Mouse (Mus musculus) intestine, embryonic 16.5 days (tissue): ENCODE results near the gene Slc12a7. TPM values are rescaled to one million over a fixed set of nuclear protein-coding genes. Genes with fewer than 3 reads are reported as not detected.

ENCODE experiments used
- ATAC-seq: fragments of 200-750 bp; cut with Nextera tagmentation; 2 replicates; pipeline ENCODE4 v1.8.0; 2017; ENCODE audit warnings: moderate TSS enrichment, moderate library complexity
- H3K27ac ChIP-seq: fragments of 300-500 bp; sonication (generic); 2 replicates; pipeline ENCODE4 v1.5.1; 2014; ENCODE audit warnings: mild to moderate bottlenecking, low read length
- H3K27me3 ChIP-seq: fragments of 300-500 bp; sonication (generic); replicated peaks from 2 replicates; pipeline ENCODE4 v1.6.1; 2014; ENCODE audit warnings: low read length, control low read depth, mixed read lengths; ENCODE audit not compliant: control insufficient read depth, insufficient read depth
- H3K36me3 ChIP-seq: fragments of 300-500 bp; sonication (generic); 2 replicates; pipeline ENCODE4 v1.6.1; 2014; ENCODE audit warnings: low read length, control low read depth; ENCODE audit not compliant: control insufficient read depth, insufficient read depth
- H3K4me1 ChIP-seq: fragments of 300-500 bp; sonication (generic); 2 replicates; pipeline ENCODE4 v1.6.1; 2014; ENCODE audit warnings: low read length, control low read depth, mixed read lengths; ENCODE audit not compliant: control insufficient read depth, insufficient read depth
- H3K4me2 ChIP-seq: fragments of 300-500 bp; sonication (generic); 2 replicates; pipeline ENCODE4 v1.6.1; 2014; ENCODE audit warnings: low read depth, low read length, control low read depth
- H3K4me3 ChIP-seq: fragments of 300-500 bp; sonication (generic); 2 replicates; pipeline ENCODE4 v1.5.1; 2014; ENCODE audit warnings: mild to moderate bottlenecking, low read length
- H3K9ac ChIP-seq: fragments of 300-500 bp; sonication (generic); 2 replicates; pipeline ENCODE4 v1.6.1; 2014; ENCODE audit warnings: low read depth, low read length
- H3K9me3 ChIP-seq: fragments of 300-500 bp; sonication (generic); 2 replicates; pipeline ENCODE4 v1.6.1; 2016; ENCODE audit warnings: low read length, control low read depth; ENCODE audit not compliant: control insufficient read depth
- WGBS: fragments of 180-500 bp; shearing (Covaris S2); extraction: QIAGEN DNeasy Blood & Tissue Kit; methylation state at CpG from one replicate; pipeline ENCODE4 v1.1.7; 2014; 5-methylcytosine and 5-hydroxymethylcytosine counted together
- polyA plus RNA-seq: library from polyadenylated mRNA; unstranded; fragments of >200 nt; fragmentation: Nextera tagmentation; extraction: Ambion mirVana; gene quantifications from 2 replicates; pipeline ENCODE4 v1.2.1, GENCODE M21; 2015

The Slc12a7 gene
- polyA plus RNA-seq, 1 experiment from 2014 or later: 28.7 TPM

- no peaks in the 10 kb centered on the region for H3K36me3 ChIP-seq
- peak overlapping the region; percentile 81 for H3K4me3 ChIP-seq
- H3K4me1 ChIP-seq: peaks cover 32% of the 10 kb centered on the region
- H3K9me3 ChIP-seq: no peaks in the 10 kb centered on the region
- peak overlapping the region; percentile 80 for H3K4me2 ChIP-seq
- peak; percentile 89 for ATAC-seq
- peak overlapping the region; percentile 77 for H3K9ac ChIP-seq
- H3K27me3 ChIP-seq: no peaks in the 10 kb centered on the region
- WGBS: under 1% methylated on average over 70 of the region's 70 CpGs
- H3K27ac ChIP-seq: peak overlapping the region; percentile 79
These were observed 30.8 kb downstream of the Slc12a7 start for GRCm38 (mm10) chr13:73763439-73764255.

GRCm38 (mm10) chr13:73764256-73764775 lies 31.4 kb downstream of the Slc12a7 start:
- H3K36me3 ChIP-seq: no peaks in the 10 kb centered on the region
- WGBS: under 1% methylated on average over 11 of the region's 11 CpGs
- peaks cover 38% of the 10 kb centered on the region for H3K4me1 ChIP-seq
- H3K27me3 ChIP-seq: no peaks in the 10 kb centered on the region
- H3K4me3 ChIP-seq: peak overlapping the region; percentile 81
- H3K27ac ChIP-seq: peak overlapping the region; percentile 79
- H3K9me3 ChIP-seq: no peaks in the 10 kb centered on the region
- H3K9ac ChIP-seq: peak overlapping the region; percentile 77
- H3K4me2 ChIP-seq: peak overlapping the region; percentile 80
- ATAC-seq: no peak

GRCm38 (mm10) chr13:73765393-73765792 lies 32.5 kb downstream of the Slc12a7 start:
- Histone ChIP-seq H3K9me3 (no peaks in the 10 kb centered on the region), H3K36me3 (no peaks in the 10 kb centered on the region), H3K9ac (peak overlapping the region; percentile 77), H3K27me3 (no peaks in the 10 kb centered on the region), H3K4me3 (peak overlapping the region; percentile 81), H3K4me1 (peaks cover 42% of the 10 kb centered on the region), H3K4me2 (peak overlapping the region; percentile 80), H3K27ac (peak overlapping the region; percentile 79; the same call in 1 of the 2 replicates)
- 58% methylated on average over 4 of the region's 4 CpGs for WGBS
- ATAC-seq: no peak

GRCm38 (mm10) chr13:73767224-73767623 lies 34.3 kb downstream of the Slc12a7 start:
- WGBS: 54% methylated on average over 8 of the region's 8 CpGs
- Histone ChIP-seq H3K36me3 (no peaks in the 10 kb centered on the region), H3K4me1 (peaks cover 59% of the 10 kb centered on the region), H3K27ac (peak overlapping the region; percentile 94), H3K9me3 (no peaks in the 10 kb centered on the region), H3K4me2 (peak overlapping the region; percentile 30; the same call in 1 of the 2 replicates), H3K27me3 (no peaks in the 10 kb centered on the region), H3K9ac (peak overlapping the region; percentile 46; the same call in 1 of the 2 replicates), H3K4me3 (no peak overlapping the region)
- no peak for ATAC-seq

GRCm38 (mm10) chr13:73767754-73768153 lies 34.9 kb downstream of the Slc12a7 start:
- ATAC-seq: no peak
- Histone ChIP-seq H3K36me3 (no peaks in the 10 kb centered on the region), H3K4me2 (peak overlapping the region; percentile 30; the same call in 1 of the 2 replicates), H3K9me3 (no peaks in the 10 kb centered on the region), H3K27me3 (no peaks in the 10 kb centered on the region), H3K9ac (peak overlapping the region; percentile 46; the same call in 1 of the 2 replicates), H3K4me1 (peaks cover 64% of the 10 kb centered on the region), H3K4me3 (no peak overlapping the region), H3K27ac (peak overlapping the region; percentile 94)
- WGBS: 68% methylated on average over 5 of the region's 5 CpGs

- ATAC-seq: 0 out of 2 replicates have a peak, but pooled peaks have one; percentile 1
- Histone ChIP-seq H3K36me3 (no peaks in the 10 kb centered on the region), H3K4me2 (peak overlapping the region; percentile 30; the same call in 1 of the 2 replicates), H3K4me1 (peaks cover 65% of the 10 kb centered on the region), H3K4me3 (0 out of 2 replicates have a peak overlapping the region, but pooled peaks have one; percentile 11), H3K27me3 (no peaks in the 10 kb centered on the region), H3K9me3 (no peaks in the 10 kb centered on the region), H3K9ac (peak overlapping the region; percentile 46; the same call in 1 of the 2 replicates), H3K27ac (peak overlapping the region; percentile 94)
- WGBS: 67% methylated on average over 3 of the region's 3 CpGs
These were observed 35.4 kb downstream of the Slc12a7 start for GRCm38 (mm10) chr13:73768311-73768710.

- Histone ChIP-seq H3K9ac (peak overlapping the region; percentile 1; the same call in 1 of the 2 replicates), H3K4me2 (peak overlapping the region; percentile 53), H3K4me1 (peaks cover 71% of the 10 kb centered on the region), H3K27ac (peak overlapping the region; percentile 94), H3K27me3 (no peaks in the 10 kb centered on the region), H3K9me3 (no peaks in the 10 kb centered on the region), H3K4me3 (peak overlapping the region; percentile 15), H3K36me3 (no peaks in the 10 kb centered on the region)
- 47% methylated on average over 4 of the region's 4 CpGs for WGBS
- ATAC-seq: peak; percentile 93
These were observed 37.2 kb downstream of the Slc12a7 start for GRCm38 (mm10) chr13:73769916-73770682.

- ATAC-seq: no peak
- WGBS: 41% methylated on average over 3 of the region's 3 CpGs
- no peaks in the 10 kb centered on the region for H3K9me3 ChIP-seq
- no peaks in the 10 kb centered on the region for H3K36me3 ChIP-seq
- H3K4me3 ChIP-seq: peak overlapping the region; percentile 3; the same call in 1 of the 2 replicates
- H3K4me2 ChIP-seq: peak overlapping the region; percentile 53
- H3K9ac ChIP-seq: peak overlapping the region; percentile 30; the same call in 1 of the 2 replicates
- H3K27me3 ChIP-seq: no peaks in the 10 kb centered on the region
- peak overlapping the region; percentile 94 for H3K27ac ChIP-seq
- peaks cover 71% of the 10 kb centered on the region for H3K4me1 ChIP-seq
These were observed 38.2 kb downstream of the Slc12a7 start for GRCm38 (mm10) chr13:73771131-73771530.

- H3K9ac ChIP-seq: no peak overlapping the region
These were observed 39.8 kb downstream of the Slc12a7 start for GRCm38 (mm10) chr13:73772655-73773054.

More at GRCm38 (mm10) chr13:73772655-73773054, 39.8 kb downstream of the Slc12a7 start:
- Histone ChIP-seq H3K4me1 (peaks cover 63% of the 10 kb centered on the region), H3K27me3 (no peaks in the 10 kb centered on the region), H3K27ac (peak overlapping the region; percentile 12), H3K36me3 (no peaks in the 10 kb centered on the region), H3K4me2 (no peak overlapping the region), H3K9me3 (no peaks in the 10 kb centered on the region), H3K4me3 (no peak overlapping the region)
- WGBS: 31% methylated on average over 2 of the region's 2 CpGs
- no peak for ATAC-seq
